Mouse (Mus musculus): ENCODE measurements around the gene Prkch. TPM values are rescaled to one million over a fixed set of nuclear protein-coding genes. Genes with fewer than 3 reads are reported as not detected.

Gene Prkch
- total RNA-seq, 2 experiments from 2014 or later = 25.1 to 27.2 TPM

- peak; percentile 80 to 84 for DNase-seq
- intact Hi-C loops (cut with DNase I) = no loop called here
Observed at GRCm38 (mm10) chr12:73810041-73810795, 225.6 kb downstream of the Prkch start.

- intact Hi-C loops (cut with DNase I) = no loop called here
- DNase-seq = no peak
Observed at GRCm38 (mm10) chr12:73810903-73811302, 226.3 kb downstream of the Prkch start.

GRCm38 (mm10) chr12:73812198-73812597 is 227.6 kb downstream of the Prkch start:
- no peak for DNase-seq
- intact Hi-C loops (cut with DNase I) = no loop called here

GRCm38 (mm10) chr12:73813016-73813900 is 228.7 kb downstream of the Prkch start:
- intact Hi-C loops (cut with DNase I) = no loop called here
- no peak for DNase-seq

GRCm38 (mm10) chr12:73814056-73814735 is 229.6 kb downstream of the Prkch start:
- peak in 1 of 2 experiments; percentile 16 for DNase-seq
- intact Hi-C loops (cut with DNase I) = no loop called here

- no peak for DNase-seq
- intact Hi-C loops (cut with DNase I) = no loop called here
Observed at GRCm38 (mm10) chr12:73814897-73815296, 230.3 kb downstream of the Prkch start.

- DNase-seq = no peak
Observed at GRCm38 (mm10) chr12:73815463-73815862, 230.9 kb downstream of the Prkch start.

GRCm38 (mm10) chr12:73815892-73816291 is 231.3 kb downstream of the Prkch start:
- intact Hi-C loops (cut with DNase I) = no loop called here
- no peak for DNase-seq

More at GRCm38 (mm10) chr12:73815463-73815862, 230.9 kb downstream of the Prkch start:
- intact Hi-C loops (cut with DNase I) = no loop called here

GRCm38 (mm10) chr12:73816866-73817265 is 232.3 kb downstream of the Prkch start:
- no peak for DNase-seq
- intact Hi-C loops (cut with DNase I) = no loop called here

- intact Hi-C loops (cut with DNase I) = no loop called here
- no peak for DNase-seq
Observed at GRCm38 (mm10) chr12:73818801-73819200, 234.2 kb downstream of the Prkch start.

- DNase-seq = no peak
- intact Hi-C loops (cut with DNase I) = no loop called here
Observed at GRCm38 (mm10) chr12:73821176-73821575, 236.6 kb downstream of the Prkch start.

GRCm38 (mm10) chr12:73822331-73822730 is 237.7 kb downstream of the Prkch start:
- intact Hi-C loops (cut with DNase I) = no loop called here
- DNase-seq = no peak

- intact Hi-C loops (cut with DNase I) = no loop called here
- no peak for DNase-seq
Observed at GRCm38 (mm10) chr12:73824828-73825227, 240.2 kb downstream of the Prkch start.

Other genes with a start within 250 kb of the Prkch start
- gene Tmem30b, start 38.4 kb upstream of the Prkch start, total RNA-seq (2021) = under 1 TPM; 0.22 to 0.27 TPM